Mouse (Mus musculus) cerebellum, adult (tissue): ENCODE data around the gene Fcgr3.
A peak's percentile ranks its signal among the peaks of the same experiment; 100 is the strongest.

Source experiments
- ATAC-seq: cut with Nextera tagmentation; 2 replicates; pipeline ENCODE4 v1.9.2; 2017; ENCODE audit warnings: mild to moderate bottlenecking, moderate library complexity, mixed read lengths; ENCODE audit not compliant: insufficient number of reproducible peaks, low FRiP score, low TSS enrichment

The Fcgr3 gene

GRCm38 (mm10) chr1:171059203-171059602 lies 5.5 kb downstream of the Fcgr3 start:
- ATAC-seq: no peak

GRCm38 (mm10) chr1:171057253-171057652 lies 7.5 kb downstream of the Fcgr3 start:
- ATAC-seq: no peak

GRCm38 (mm10) chr1:171053305-171053704 lies 11.4 kb downstream of the Fcgr3 start:
- ATAC-seq: no peak

- no peak for ATAC-seq
These were observed 14.0 kb downstream of the Fcgr3 start for GRCm38 (mm10) chr1:171050774-171051173.

GRCm38 (mm10) chr1:171049263-171049662 lies 15.5 kb downstream of the Fcgr3 start:
- ATAC-seq: no peak

GRCm38 (mm10) chr1:171046501-171046900 lies 18.2 kb downstream of the Fcgr3 start:
- ATAC-seq: no peak

- ATAC-seq: no peak
These were observed 19.7 kb downstream of the Fcgr3 start for GRCm38 (mm10) chr1:171045079-171045465.

- ATAC-seq: peak; percentile 96
These were observed 20.2 kb downstream of the Fcgr3 start for GRCm38 (mm10) chr1:171044365-171045078.

GRCm38 (mm10) chr1:171043594-171044153 lies 21.1 kb downstream of the Fcgr3 start:
- ATAC-seq: no peak

- no peak for ATAC-seq
These were observed 24.9 kb downstream of the Fcgr3 start for GRCm38 (mm10) chr1:171039880-171040279.

GRCm38 (mm10) chr1:171039135-171039534 lies 25.6 kb downstream of the Fcgr3 start:
- no peak for ATAC-seq

- ATAC-seq: peak; percentile 54
These were observed 26.6 kb downstream of the Fcgr3 start for GRCm38 (mm10) chr1:171037861-171038721.

GRCm38 (mm10) chr1:171036550-171037324 lies 28.0 kb downstream of the Fcgr3 start:
- ATAC-seq: no peak

GRCm38 (mm10) chr1:171035611-171036010 lies 29.1 kb downstream of the Fcgr3 start:
- no peak for ATAC-seq

- no peak for ATAC-seq
These were observed 30.5 kb downstream of the Fcgr3 start for GRCm38 (mm10) chr1:171034201-171034600.

- peak; percentile 32 for ATAC-seq
These were observed 31.0 kb downstream of the Fcgr3 start for GRCm38 (mm10) chr1:171033756-171034155.

- no peak for ATAC-seq
These were observed 31.5 kb downstream of the Fcgr3 start for GRCm38 (mm10) chr1:171033196-171033595.

GRCm38 (mm10) chr1:171032691-171033090 lies 32.0 kb downstream of the Fcgr3 start:
- no peak for ATAC-seq

GRCm38 (mm10) chr1:171031752-171032151 lies 33.0 kb downstream of the Fcgr3 start:
- no peak for ATAC-seq

- no peak for ATAC-seq
These were observed 45.3 kb downstream of the Fcgr3 start for GRCm38 (mm10) chr1:171019311-171019950.
